Mouse (Mus musculus) lung, postnatal 0 days (tissue): ENCODE measurements around the gene Gm26992.
A peak's percentile ranks its signal among the peaks of the same experiment; 100 is the strongest.

ENCODE experiments used
- CTCF ChIP-seq: IDR thresholded peaks from 2 replicates; pipeline ENCODE4 v1.5.1; 2016; ENCODE audit warnings: antibody characterized with exemption, mild to moderate bottlenecking
- EP300 ChIP-seq: IDR thresholded peaks from 2 replicates; pipeline ENCODE4 v1.6.1; 2016; ENCODE audit warnings: antibody characterized with exemption, mild to moderate bottlenecking, control low read depth

- peak; percentile 34; the same call in 1 of the 2 replicates for TF ChIP-seq CTCF
- TF ChIP-seq EP300 = no peak
These were observed 37.3 kb upstream of the Gm26992 start for GRCm38 (mm10) chrX:103384528-103384927.
